Mouse (Mus musculus): ENCODE results near the gene Aen. TPM values are rescaled to one million over a fixed set of nuclear protein-coding genes. Genes with fewer than 3 reads are reported as not detected.

Aen gene
- 8.3 and 12.6 TPM in 2 replicates for polyA plus RNA-seq (2012; rRNA removed; ENCODE audit: low replicate concordance)

GRCm38 (mm10) chr7:78895653-78896333 lies at the start of gene Aen:
Gene Aen (plus strand): TSS chr7:78895854.

GRCm38 (mm10) chr7:78846737-78847434 lies 48.8 kb upstream of the Aen start, which contains the start of gene Det1:
Gene Det1 (minus strand): TSS chr7:78847263.

GRCm38 (mm10) chr7:78912974-78913474 lies 17.4 kb downstream of the Aen start, which contains the start of gene Isg20:
Gene Isg20 (plus strand): TSS chr7:78913424.

Other genes with a start within 250 kb of the Aen start
- gene Ntrk3, start 157.8 kb upstream of the Aen start, polyA plus RNA-seq (2012; rRNA removed; ENCODE audit: low replicate concordance), result 0.43 and 2.1 TPM in 2 replicates
- 18.5 and 23.1 TPM in 2 replicates for gene Mrps11, start 112.7 kb upstream of the Aen start, polyA plus RNA-seq (2012; rRNA removed; ENCODE audit: low replicate concordance)
- gene Mrpl46, start 112.3 kb upstream of the Aen start, polyA plus RNA-seq (2012; rRNA removed; ENCODE audit: low replicate concordance), result 13.2 and 13.6 TPM in 2 replicates
- gene Det1, start 48.6 kb upstream of the Aen start, polyA plus RNA-seq (2012; rRNA removed; ENCODE audit: low replicate concordance), result 9.7 and 10.1 TPM in 2 replicates
- gene Isg20, start 17.6 kb downstream of the Aen start, polyA plus RNA-seq (2012; rRNA removed; ENCODE audit: low replicate concordance), result 13.8 and 18.7 TPM in 2 replicates
- 0.01 TPM in 1 of 2 replicates, not detected in the other for gene Acan, start 157.6 kb downstream of the Aen start, polyA plus RNA-seq (2012; rRNA removed; ENCODE audit: low replicate concordance)
- 0.20 and 0.41 TPM in 2 replicates for gene Hapln3, start 235.2 kb downstream of the Aen start, polyA plus RNA-seq (2012; rRNA removed; ENCODE audit: low replicate concordance)

Data from duodenum, adult 2 months (tissue).